Mouse (Mus musculus) ES-E14 (cell line): ENCODE measurements around the gene E130309D02Rik.

Experiments used
- HCFC1 ChIP-seq: IDR thresholded peaks from 2 replicates; pipeline ENCODE4 v1.6.1; 2012; ENCODE audit warnings: low read length, inconsistent platforms, borderline replicate concordance; ENCODE audit not compliant: insufficient read depth
- ZC3H11A ChIP-seq: IDR thresholded peaks from 2 replicates; pipeline ENCODE4 v1.6.1; 2012; ENCODE audit warnings: low read depth, mild to moderate bottlenecking, inconsistent platforms, low read length, borderline replicate concordance
- ZNF384 ChIP-seq: IDR thresholded peaks from 2 replicates; pipeline ENCODE4 v1.6.1; 2012; ENCODE audit warnings: low read depth, low read length, inconsistent platforms

DNA sequence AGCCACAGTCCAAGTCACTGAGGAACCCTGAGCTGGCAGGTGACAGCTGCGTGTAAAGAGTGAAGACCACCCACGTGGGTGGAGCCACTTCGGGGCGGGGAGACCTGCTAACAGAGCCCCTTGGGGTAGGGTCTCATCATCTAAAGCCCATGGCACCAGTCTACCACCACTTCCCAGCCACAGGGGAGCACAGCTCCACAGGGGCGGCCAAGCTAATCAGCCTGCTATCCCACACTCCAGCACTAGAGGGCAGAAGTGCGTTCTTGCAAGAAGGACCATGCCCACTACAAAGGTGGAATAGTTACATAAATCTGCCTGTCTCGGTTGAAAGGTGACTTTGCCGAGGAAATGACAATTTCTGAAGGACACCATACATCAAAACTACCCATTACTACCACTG, 3.3 kb downstream of the E130309D02Rik start:
- TF ChIP-seq HCFC1 (no peak), ZNF384 (no peak), ZC3H11A (no peak)
